Comparison of ENCODE assay signal across 8 mouse cellular contexts in the genomic region with DNA sequence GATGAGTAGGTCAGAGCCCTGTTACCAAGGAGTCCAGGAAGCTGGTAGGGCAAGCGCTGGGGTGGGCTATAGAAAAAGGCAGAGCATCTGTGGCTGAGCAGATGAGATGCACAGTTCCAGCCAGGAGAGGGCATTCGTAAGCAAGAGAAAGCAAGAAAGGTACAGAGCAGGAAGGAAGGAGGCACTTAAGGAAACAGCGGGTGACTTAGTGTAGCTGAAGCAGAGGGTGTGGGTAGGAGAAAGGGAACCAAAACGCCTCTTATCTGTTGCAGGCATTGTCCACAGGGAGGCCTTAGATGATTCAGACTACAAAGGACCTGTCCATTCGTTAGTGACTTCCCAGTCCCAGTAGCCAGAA. TPM values are rescaled to one million over a fixed set of nuclear protein-coding genes. Genes with fewer than 3 reads are reported as not detected.
A peak's percentile ranks its signal among the peaks of the same experiment; 100 is the strongest.
DNase-seq lines count a peak whose midpoint lies in the region; ATAC-seq and TF ChIP-seq lines count a peak whose summit lies in the region.

No protein-coding gene starts in this region.

- H3K27me3 ChIP-seq in ES-Bruce4 (ENCODE audit: control insufficient read depth, insufficient read depth, low read length, poor library complexity, severe bottlenecking), result no peaks in the 10 kb centered on the region
- no peaks in the 10 kb centered on the region for H3K27me3 ChIP-seq in limb, embryonic 11.5 days (ENCODE audit: control insufficient read depth, insufficient read depth, low read length)
- H3K27me3 ChIP-seq in midbrain, embryonic 10.5 days (ENCODE audit: low read depth, poor library complexity, severe bottlenecking), result no peaks in the 10 kb centered on the region
- no peaks in the 10 kb centered on the region for H3K27me3 ChIP-seq in splenic B cell, adult 2 months (ENCODE audit: control insufficient read depth, insufficient read depth, low read length, poor library complexity, severe bottlenecking)

- H3K4me1 ChIP-seq in ES-Bruce4 (ENCODE audit: control insufficient read depth, insufficient read depth, low read length), result peaks cover 2% of the 10 kb centered on the region
- peaks cover 25% of the 10 kb centered on the region for H3K4me1 ChIP-seq in limb, embryonic 11.5 days (ENCODE audit: control insufficient read depth, insufficient read depth, low read length)
- peaks cover 37% of the 10 kb centered on the region for H3K4me1 ChIP-seq in midbrain, embryonic 10.5 days

- no peak for TF ChIP-seq EP300 in ES-Bruce4 (IDR thresholded peaks at IDR 0.05; ENCODE audit: insufficient read depth, low read depth, low read length)

- no peak overlapping the region for H3K27ac ChIP-seq in ES-Bruce4 (ENCODE audit: insufficient read depth, low read length)
- H3K27ac ChIP-seq in limb, embryonic 11.5 days (replicated peaks; ENCODE audit: low read depth, low read length), result no peak overlapping the region
- peak overlapping the region; percentile 98 for H3K27ac ChIP-seq in midbrain, embryonic 10.5 days (replicated peaks)

- H3K4me2 ChIP-seq in limb, embryonic 11.5 days (ENCODE audit: low read depth, severe bottlenecking), result peak overlapping the region; percentile 87

- TF ChIP-seq POLR2A in ES-Bruce4 (IDR thresholded peaks at IDR 0.05; ENCODE audit: insufficient read depth, low read length), result no peak

- no peak overlapping the region for H3K4me3 ChIP-seq in ES-Bruce4 (ENCODE audit: low read depth, low read length)
- H3K4me3 ChIP-seq in limb, embryonic 11.5 days (ENCODE audit: low read depth, low read length), result peak overlapping the region; percentile 100
- H3K4me3 ChIP-seq in midbrain, embryonic 10.5 days, result peak overlapping the region; percentile 99

- H3K9ac ChIP-seq in ES-Bruce4 (ENCODE audit: low read depth, poor library complexity, severe bottlenecking), result no peak overlapping the region
- H3K9ac ChIP-seq in limb, embryonic 11.5 days (ENCODE audit: low read length), result no peak overlapping the region

- ATAC-seq in hematopoietic stem cell, adult 5-6 weeks (replicated peaks in 1 of 2; ENCODE audit: insufficient read depth in 1 of 2, low FRiP score in 2 of 2, low TSS enrichment in 1 of 2, low read depth in 1 of 2, poor library complexity in 2 of 2, severe bottlenecking in 2 of 2), result peak; percentile 81 to 82
- no peak for ATAC-seq in limb, embryonic 11.5 days (ENCODE audit: insufficient number of reproducible peaks, low FRiP score, low TSS enrichment, low read depth)

- peak; percentile 49 for TF ChIP-seq CTCF in ES-Bruce4 (IDR thresholded peaks at IDR 0.05; ENCODE audit: low read depth, low read length)

- H3K36me3 ChIP-seq in ES-Bruce4 (ENCODE audit: control insufficient read depth, insufficient read depth, low read length, poor library complexity, severe bottlenecking), result no peaks in the 10 kb centered on the region; the same call in none of the 2 replicates
- H3K36me3 ChIP-seq in limb, embryonic 11.5 days (ENCODE audit: control insufficient read depth, insufficient read depth, low read length), result peaks cover 6% of the 10 kb centered on the region; the same call in 1 of the 2 replicates
- H3K36me3 ChIP-seq in midbrain, embryonic 10.5 days, result peaks cover 54% of the 10 kb centered on the region
- no peaks in the 10 kb centered on the region for H3K36me3 ChIP-seq in splenic B cell, adult 2 months (ENCODE audit: control insufficient read depth, insufficient read depth, low read length, poor library complexity, severe bottlenecking)

- 51% methylated on average over 5 of the region's 5 CpGs for WGBS in limb, embryonic 11.5 days
- 56% methylated on average over 5 of the region's 5 CpGs for WGBS in midbrain, embryonic 10.5 days

- peak; percentile 80 for DNase-seq in 3T3-L1 (ENCODE audit: low read depth, low spot score)
- peak; percentile 31 for DNase-seq in embryo, embryonic 11.5 days (ENCODE audit: low read depth, low spot score)
- peak; percentile 49 for DNase-seq in limb, embryonic 11.5 days (ENCODE audit: low spot score)
- DNase-seq in midbrain, embryonic 10.5 days (ENCODE audit: low spot score), result peak; percentile 35
- peak; percentile 81 for DNase-seq in splenic B cell, adult 2 months (ENCODE audit: low read depth, low spot score)
- no peak for DNase-seq in testis, postnatal 10 days (ENCODE audit: low spot score)

- H3K9me3 ChIP-seq in ES-Bruce4 (replicated peaks; ENCODE audit: control insufficient read depth, insufficient read depth, low read length, poor library complexity, severe bottlenecking), result no peaks in the 10 kb centered on the region
- no peaks in the 10 kb centered on the region for H3K9me3 ChIP-seq in limb, embryonic 11.5 days (ENCODE audit: control insufficient read depth, low read length)
- H3K9me3 ChIP-seq in midbrain, embryonic 10.5 days (replicated peaks), result no peaks in the 10 kb centered on the region

RNA-seq across cellular contexts. Expression of a gene that starts 2.4 kb away (rescaled TPM):
- polyA plus RNA-seq in ES-Bruce4 (2011; ENCODE audit: insufficient read depth, insufficient read length, low read depth, missing spikeins), result 48.1 and 52.4 TPM in 2 replicates
- 104 and 106 TPM in 2 replicates for total RNA-seq in hematopoietic stem cell, adult 5-6 weeks (2017)
- 123 and 126 TPM in 2 replicates for polyA plus RNA-seq in limb, embryonic 11.5 days (2014; fragmentation: Nextera tagmentation; extraction: Ambion mirVana)
- polyA plus RNA-seq in midbrain, embryonic 10.5 days (2016; fragmentation: Nextera tagmentation; extraction: Ambion mirVana), result 99.2 and 117 TPM in 2 replicates

RNA-seq across cellular contexts. Expression of a gene that starts 15.2 kb away (rescaled TPM):
- polyA plus RNA-seq in ES-Bruce4 (2011; ENCODE audit: insufficient read depth, insufficient read length, low read depth, missing spikeins), result 31.2 and 31.5 TPM in 2 replicates
- total RNA-seq in hematopoietic stem cell, adult 5-6 weeks (2017), result 15.0 and 19.1 TPM in 2 replicates
- 37.1 and 38.5 TPM in 2 replicates for polyA plus RNA-seq in limb, embryonic 11.5 days (2014; fragmentation: Nextera tagmentation; extraction: Ambion mirVana)
- polyA plus RNA-seq in midbrain, embryonic 10.5 days (2016; fragmentation: Nextera tagmentation; extraction: Ambion mirVana), result 42.9 and 45.3 TPM in 2 replicates

RNA-seq across cellular contexts. Expression of a gene that starts 44.9 kb away (rescaled TPM):
- 1.2 and 1.3 TPM in 2 replicates for polyA plus RNA-seq in ES-Bruce4 (2011; ENCODE audit: insufficient read depth, insufficient read length, low read depth, missing spikeins)
- total RNA-seq in hematopoietic stem cell, adult 5-6 weeks (2017), result not detected in 2 replicates
- polyA plus RNA-seq in limb, embryonic 11.5 days (2014; fragmentation: Nextera tagmentation; extraction: Ambion mirVana), result 0.69 and 0.88 TPM in 2 replicates
- 0.26 and 0.33 TPM in 2 replicates for polyA plus RNA-seq in midbrain, embryonic 10.5 days (2016; fragmentation: Nextera tagmentation; extraction: Ambion mirVana)

RNA-seq across cellular contexts. Expression of a gene that starts 48.8 kb away (rescaled TPM):
- polyA plus RNA-seq in ES-Bruce4 (2011; ENCODE audit: insufficient read depth, insufficient read length, low read depth, missing spikeins), result not detected in 2 replicates
- total RNA-seq in hematopoietic stem cell, adult 5-6 weeks (2017), result not detected in 2 replicates
- 0.89 TPM in 1 of 2 replicates, not detected in the other for polyA plus RNA-seq in limb, embryonic 11.5 days (2014; fragmentation: Nextera tagmentation; extraction: Ambion mirVana)
- polyA plus RNA-seq in midbrain, embryonic 10.5 days (2016; fragmentation: Nextera tagmentation; extraction: Ambion mirVana), result not detected in 2 replicates
